Mouse (Mus musculus) liver, embryonic 16.5 days (tissue): Measurements from ENCODE around the gene Sectm1a. TPM values are rescaled to one million over a fixed set of nuclear protein-coding genes. Genes with fewer than 3 reads are reported as not detected.

Experiments used
- ATAC-seq: fragments of 200-750 bp; cut with Nextera tagmentation; 2 replicates; pipeline ENCODE4 v1.8.0; 2017; ENCODE audit warnings: low read depth, mild to moderate bottlenecking, moderate number of reproducible peaks, moderate library complexity
- H3K27ac ChIP-seq: fragments of 300-500 bp; sonication (generic); 2 replicates; pipeline ENCODE4 v1.5.1; 2014; ENCODE audit warnings: mild to moderate bottlenecking, low read length
- H3K27me3 ChIP-seq: fragments of 300-500 bp; sonication (generic); 2 replicates; pipeline ENCODE4 v1.6.1; 2014; ENCODE audit warnings: low read depth, low read length, mixed read lengths; ENCODE audit not compliant: control insufficient read depth, insufficient read depth
- H3K36me3 ChIP-seq: fragments of 300-500 bp; sonication (generic); 2 replicates; pipeline ENCODE4 v1.6.1; 2014; ENCODE audit warnings: mild to moderate bottlenecking; ENCODE audit not compliant: control insufficient read depth, insufficient read depth
- H3K4me1 ChIP-seq: fragments of 300-500 bp; sonication (generic); 2 replicates; pipeline ENCODE4 v1.6.1; 2014; ENCODE audit warnings: low read depth, low read length, mixed read lengths; ENCODE audit not compliant: control insufficient read depth
- H3K4me2 ChIP-seq: fragments of 300-500 bp; sonication (generic); 2 replicates; pipeline ENCODE4 v1.6.1; 2014; ENCODE audit warnings: low read depth, low read length, mixed read lengths
- H3K4me3 ChIP-seq: fragments of 300-500 bp; sonication (generic); 2 replicates; pipeline ENCODE4 v1.5.1; 2014; ENCODE audit warnings: low read depth, mild to moderate bottlenecking, low read length
- H3K9ac ChIP-seq: fragments of 300-500 bp; sonication (generic); 2 replicates; pipeline ENCODE4 v1.6.1; 2014; ENCODE audit warnings: low read depth, low read length
- H3K9me3 ChIP-seq: fragments of 300-500 bp; sonication (generic); replicated peaks from 2 replicates; pipeline ENCODE4 v1.6.1; 2016; ENCODE audit warnings: low read length; ENCODE audit not compliant: control insufficient read depth
- WGBS: fragments of 180-500 bp; shearing (Covaris S2); extraction: QIAGEN DNeasy Blood & Tissue Kit; methylation state at CpG from one replicate; pipeline ENCODE4 v1.1.7; 2014; ENCODE audit not compliant: insufficient replicate concordance; 5-methylcytosine and 5-hydroxymethylcytosine counted together
- polyA plus RNA-seq: library from polyadenylated mRNA; unstranded; fragments of >200 nt; fragmentation: Nextera tagmentation; extraction: Ambion mirVana; gene quantifications from 2 replicates; pipeline ENCODE4 v1.2.1, GENCODE M21; 2015

Gene Sectm1a
- polyA plus RNA-seq, 1 experiment from 2014 or later: 1.8 TPM

- no peak overlapping the region for H3K4me3 ChIP-seq
- 12% methylated on average over 6 of the region's 6 CpGs for WGBS
- no peak overlapping the region for H3K4me2 ChIP-seq
- H3K9me3 ChIP-seq: no peaks in the 10 kb centered on the region
- no peak overlapping the region for H3K27ac ChIP-seq
- no peak overlapping the region for H3K9ac ChIP-seq
- H3K4me1 ChIP-seq: no peaks in the 10 kb centered on the region
- no peak for ATAC-seq
- no peaks in the 10 kb centered on the region for H3K27me3 ChIP-seq
- no peaks in the 10 kb centered on the region for H3K36me3 ChIP-seq
Measured at GRCm38 (mm10) chr11:121024163-121024562, 56.9 kb downstream of the Sectm1a start.

DNA sequence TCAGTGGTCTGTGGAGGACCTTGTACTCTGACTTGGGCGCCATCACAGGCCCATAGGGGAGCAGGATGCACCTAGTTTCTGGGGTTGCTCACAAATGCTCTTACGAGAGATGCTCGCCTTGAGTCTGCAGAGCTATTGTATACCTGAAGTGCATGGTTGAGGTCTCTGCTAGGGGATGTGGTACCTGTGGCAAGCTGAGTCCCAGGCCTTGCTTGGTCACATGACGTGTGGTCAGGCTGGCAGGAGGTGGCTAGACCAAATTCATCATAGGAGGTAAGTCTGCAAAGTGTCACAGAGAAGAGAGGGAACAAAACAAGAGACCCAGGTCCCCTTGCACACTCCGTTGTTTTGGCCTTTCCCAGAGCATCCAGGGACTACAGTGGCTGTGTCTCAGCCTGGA is 61.5 kb downstream of the Sectm1a start:
- H3K4me3 ChIP-seq: no peak overlapping the region

DNA sequence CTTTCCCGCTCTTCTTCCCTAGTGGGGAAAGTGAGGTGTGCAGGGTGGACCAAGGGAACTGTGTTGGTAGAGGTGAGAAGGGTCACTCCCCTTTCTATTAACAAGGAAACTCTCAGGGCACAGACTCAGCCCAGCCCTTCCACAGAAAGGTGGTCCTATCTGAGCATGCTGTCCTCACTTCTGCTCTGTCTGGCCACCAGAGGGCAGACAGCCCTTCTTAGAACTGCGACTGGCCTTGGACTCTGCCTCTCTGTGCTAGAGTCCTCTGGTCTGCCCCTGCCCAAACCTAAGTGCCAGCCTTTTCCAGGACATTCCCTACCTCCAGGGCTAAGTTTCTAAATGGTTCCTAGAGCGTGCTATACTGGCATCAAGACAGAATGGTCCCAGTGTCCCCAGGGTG is 63.3 kb downstream of the Sectm1a start:
- WGBS: 39% methylated on average over 3 of the region's 3 CpGs
- ATAC-seq: peak; percentile 53; the same call in 1 of the 2 replicates

More for the DNA sequence above, 61.5 kb downstream of the Sectm1a start:
- Histone ChIP-seq H3K4me1 (no peaks in the 10 kb centered on the region), H3K4me2 (no peak overlapping the region), H3K27ac (no peak overlapping the region), H3K9me3 (no peaks in the 10 kb centered on the region), H3K9ac (no peak overlapping the region), H3K27me3 (no peaks in the 10 kb centered on the region), H3K36me3 (no peaks in the 10 kb centered on the region)
- 67% methylated on average over 5 of the region's 5 CpGs for WGBS
- ATAC-seq: no peak

More for the DNA sequence above, 63.3 kb downstream of the Sectm1a start:
- H3K9ac ChIP-seq: no peak overlapping the region
- no peak overlapping the region for H3K4me2 ChIP-seq
- H3K4me1 ChIP-seq: no peaks in the 10 kb centered on the region
- no peaks in the 10 kb centered on the region for H3K9me3 ChIP-seq
- H3K4me3 ChIP-seq: no peak overlapping the region
- H3K27me3 ChIP-seq: no peaks in the 10 kb centered on the region; the same call in 1 of the 2 replicates
- no peak overlapping the region for H3K27ac ChIP-seq
- no peaks in the 10 kb centered on the region for H3K36me3 ChIP-seq

Other genes with a start within 250 kb of the Sectm1a start
- 1.6 and 1.7 TPM in 2 replicates for gene Ccdc57, start 148.3 kb downstream of the Sectm1a start, polyA plus RNA-seq
- gene Slc16a3, start 132.7 kb downstream of the Sectm1a start, polyA plus RNA-seq: 80.5 and 82.1 TPM in 2 replicates
- gene Csnk1d, start 89.9 kb downstream of the Sectm1a start, polyA plus RNA-seq: 33.4 and 36.8 TPM in 2 replicates
- 1.3 and 1.6 TPM in 2 replicates for gene Cd7, start 41.8 kb downstream of the Sectm1a start, polyA plus RNA-seq
- gene Sectm1b, start 17.7 kb downstream of the Sectm1a start, polyA plus RNA-seq: 0.05 and 0.22 TPM in 2 replicates
- gene Tex19.2, start 37.5 kb upstream of the Sectm1a start, polyA plus RNA-seq: 0.05 TPM in 1 of 2 replicates, not detected in the other
- not detected in 2 replicates for gene Tex19.1, start 64.9 kb upstream of the Sectm1a start, polyA plus RNA-seq
- gene Uts2r, start 79.1 kb upstream of the Sectm1a start, polyA plus RNA-seq: 0.14 TPM in 1 of 2 replicates, not detected in the other
- gene Hexdc, start 123.2 kb upstream of the Sectm1a start, polyA plus RNA-seq: 2.9 and 3.1 TPM in 2 replicates
- gene Ogfod3, start 123.5 kb upstream of the Sectm1a start, polyA plus RNA-seq: 15.4 and 15.5 TPM in 2 replicates
- 20.2 and 21.1 TPM in 2 replicates for gene Cybc1, start 148.1 kb upstream of the Sectm1a start, polyA plus RNA-seq
- gene Narf, start 156.0 kb upstream of the Sectm1a start, polyA plus RNA-seq: 118 and 119 TPM in 2 replicates
- 2.1 and 2.3 TPM in 2 replicates for gene Foxk2, start 178.8 kb upstream of the Sectm1a start, polyA plus RNA-seq